Mouse (Mus musculus): ENCODE results near the gene Vmn1r223. TPM values are rescaled to one million over a fixed set of nuclear protein-coding genes. Genes with fewer than 3 reads are reported as not detected.

The Vmn1r223 gene
- polyA plus RNA-seq (2017; shearing (Covaris generic)): 0.10 TPM

GRCm38 (mm10) chr13:23246834-23247233 is at the start of gene Vmn1r223:
Vmn1r223 (plus strand) TSS chr13:23247134.

GRCm38 (mm10) chr13:23213827-23214226 is 33.1 kb upstream of the Vmn1r223 start, which contains the start of gene Vmn1r221:
Vmn1r221 (plus strand) TSS chr13:23214127.

GRCm38 (mm10) chr13:23235847-23236246 is 11.1 kb upstream of the Vmn1r223 start, which contains the start of gene Vmn1r222:
Vmn1r222 (minus strand) TSS chr13:23235947.

Other genes with a start within 250 kb of the Vmn1r223 start
- gene Vmn1r213, start 239.5 kb upstream of the Vmn1r223 start, polyA plus RNA-seq (2017; shearing (Covaris generic)): not detected
- gene Vmn1r214, start 216.7 kb upstream of the Vmn1r223 start, polyA plus RNA-seq (2017; shearing (Covaris generic)): 0.29 TPM
- gene Vmn1r215, start 179.1 kb upstream of the Vmn1r223 start, polyA plus RNA-seq (2017; shearing (Covaris generic)): not detected
- 0.07 TPM for gene Vmn1r217, start 128.9 kb upstream of the Vmn1r223 start, polyA plus RNA-seq (2017; shearing (Covaris generic))
- gene Vmn1r218, start 114.0 kb upstream of the Vmn1r223 start, polyA plus RNA-seq (2017; shearing (Covaris generic)): 0.10 TPM
- gene Vmn1r219, start 87.8 kb upstream of the Vmn1r223 start, polyA plus RNA-seq (2017; shearing (Covaris generic)): not detected
- gene Vmn1r220, start 59.2 kb upstream of the Vmn1r223 start, polyA plus RNA-seq (2017; shearing (Covaris generic)): not detected
- gene Vmn1r221, start 33.0 kb upstream of the Vmn1r223 start, polyA plus RNA-seq (2017; shearing (Covaris generic)): 0.09 TPM
- gene Vmn1r222, start 11.2 kb upstream of the Vmn1r223 start, polyA plus RNA-seq (2017; shearing (Covaris generic)): not detected
- gene Zfp322a, start 122.1 kb downstream of the Vmn1r223 start, polyA plus RNA-seq (2017; shearing (Covaris generic)): 9.8 TPM
- gene Abt1, start 176.7 kb downstream of the Vmn1r223 start, polyA plus RNA-seq (2017; shearing (Covaris generic)): 14.3 TPM
- 0.33 TPM for gene Btn1a1, start 218.8 kb downstream of the Vmn1r223 start, polyA plus RNA-seq (2017; shearing (Covaris generic))
- not detected for gene Btn2a2, start 241.7 kb downstream of the Vmn1r223 start, polyA plus RNA-seq (2017; shearing (Covaris generic))